Mouse (Mus musculus) Patski (cell line): ENCODE data around the gene Selenov. TPM values are rescaled to one million over a fixed set of nuclear protein-coding genes. Genes with fewer than 3 reads are reported as not detected.

Source experiments
- ATAC-seq: fragments of 100-300 bp; one replicate; pipeline ENCODE4 v1.8.0; 2021
- CTCF ChIA-PET: fragments of 350-600 bp; sonication (Branson Sonifier 250); formaldehyde crosslinking; loops from one replicate; lab custom pipeline; 2022; ENCODE audit warnings: inconsistent platforms; lab: Charles Lee
- POLR2A ChIA-PET: fragments of 350-600 bp; sonication (Branson Sonifier 250); formaldehyde crosslinking; loops from one replicate; lab custom pipeline; 2022; ENCODE audit warnings: antibody characterized with exemption, inconsistent platforms; lab: Charles Lee
- DNase-seq: peaks from one replicate; pipeline ENCODE4 v3.0.0-alpha.2; 2011; ENCODE audit warnings: low read depth, low spot score
- H3K27me3 ChIP-seq: fragments of 371-371 bp; one replicate; pipeline ENCODE4 v1.5.1; 2021
- CTCF ChIP-seq: fragments of 100-300 bp; IDR thresholded peaks from one replicate; pipeline ENCODE4 v1.5.1; 2021
- in situ Hi-C: fragments of 300-500 bp; cut with MboI; formaldehyde crosslinking; loops from 3 replicates; pipeline ENCODE4 v1.11.1; 2018; ENCODE audit warnings: low pct_unique_long_range_greater_than_20kb, mixed read lengths
- polyA plus RNA-seq: library from polyadenylated mRNA; unstranded; gene quantifications from one replicate; pipeline ENCODE4 v1.2.3, GENCODE M21; 2021

Gene Selenov
- polyA plus RNA-seq, 1 experiment from 2014 or later: not detected

GRCm38 (mm10) chr7:28321974-28322720 is 31.2 kb upstream of the Selenov start:
- ChIA-PET POLR2A (interaction anchor here (1.5 kb wide), 1 partner anchor 11 kb away, joined by 3 read pairs; no protein-coding TSS in a partner anchor), CTCF (interaction anchor here (1.7 to 2.1 kb wide), 2 partner anchors 17 to 23 kb away, joined by 7 read pairs; partner anchors contain the start of gene Supt5)
- in situ Hi-C loops: no loop called here
- no peak for DNase-seq
- H3K27me3 ChIP-seq: no peaks in the 10 kb centered on the region
- ATAC-seq: no peak
- TF ChIP-seq CTCF: no peak

- CTCF ChIA-PET: interaction anchor here (1.1 to 1.4 kb wide), 2 partner anchors 15 to 26 kb away, joined by 3 read pairs; no protein-coding TSS in a partner anchor
- TF ChIP-seq CTCF: no peak
- no peaks in the 10 kb centered on the region for H3K27me3 ChIP-seq
- DNase-seq (no peak), ATAC-seq (no peak)
- in situ Hi-C loops: no loop called here
- POLR2A ChIA-PET: no interaction called here
Observed at GRCm38 (mm10) chr7:28318714-28319113, 27.7 kb upstream of the Selenov start.

DNA sequence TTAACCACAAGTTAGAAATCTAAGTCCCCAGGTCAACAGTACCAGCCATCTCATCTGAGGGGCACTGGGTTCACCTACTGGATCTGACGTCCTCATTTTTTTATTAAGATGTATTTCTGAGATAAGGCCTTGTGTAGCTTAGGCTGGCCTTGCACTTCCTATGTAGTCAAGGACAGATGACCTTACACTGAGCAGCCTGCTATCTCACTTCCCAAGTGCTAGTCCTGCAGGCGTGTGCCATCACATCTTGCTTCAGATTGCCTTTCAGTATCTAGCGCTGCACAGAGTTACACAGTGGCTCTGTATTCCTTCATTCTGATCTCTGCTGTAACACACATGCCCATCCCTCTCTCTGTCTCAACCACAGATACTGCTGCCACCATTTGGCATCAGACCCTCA is 27.1 kb upstream of the Selenov start:
- ATAC-seq: no peak
- CTCF ChIA-PET: interaction anchor here (1.4 kb wide), 1 partner anchor 27 kb away, joined by 3 read pairs; no protein-coding TSS in a partner anchor
- in situ Hi-C loops: no loop called here
- no peak for DNase-seq
- POLR2A ChIA-PET: no interaction called here
- no peak for TF ChIP-seq CTCF
- no peaks in the 10 kb centered on the region for H3K27me3 ChIP-seq

DNA sequence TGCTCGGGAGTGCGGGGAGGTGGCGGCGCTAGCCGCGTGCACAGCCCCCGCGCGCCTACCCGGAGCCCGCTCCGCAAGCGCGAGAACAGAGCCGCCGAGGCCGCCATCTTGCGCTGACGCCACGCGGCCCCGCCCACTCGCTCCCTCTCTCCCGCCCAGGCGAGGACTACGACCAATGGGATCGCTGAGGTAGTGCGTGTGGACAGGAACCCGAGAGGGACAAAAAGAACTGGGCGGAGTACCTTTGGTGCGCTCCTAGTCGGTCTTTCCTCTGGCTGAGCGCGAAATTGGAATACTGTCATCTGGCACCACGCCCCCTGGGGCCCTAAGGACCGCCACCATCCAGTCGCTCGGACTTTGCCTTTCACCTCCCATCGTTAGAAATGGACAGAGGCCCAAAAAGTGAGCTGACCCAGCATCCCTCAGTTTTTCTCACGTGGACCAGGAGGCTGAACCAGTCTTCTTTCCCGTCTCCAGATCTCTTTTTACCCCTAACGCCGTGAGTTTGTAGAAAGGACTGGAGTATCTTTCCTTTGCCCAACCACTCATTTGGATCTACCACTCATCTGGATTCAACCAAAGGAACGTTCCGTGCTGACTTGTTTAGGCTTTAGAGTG is 21.0 kb upstream of the Selenov start, which contains the start of gene Timm50:
Timm50 (minus strand) TSS at position 147 of the 618 bp plus-strand sequence.
- POLR2A ChIA-PET: interaction anchor here (0.6 kb wide), 1 partner anchor 515 kb away, joined by 3 read pairs; no protein-coding TSS in a partner anchor
- in situ Hi-C loops: no loop called here
- ATAC-seq: peak; percentile 81
- H3K27me3 ChIP-seq: no peaks in the 10 kb centered on the region
- no peak for TF ChIP-seq CTCF
- CTCF ChIA-PET: no interaction called here
- peak; percentile 77 for DNase-seq

DNA sequence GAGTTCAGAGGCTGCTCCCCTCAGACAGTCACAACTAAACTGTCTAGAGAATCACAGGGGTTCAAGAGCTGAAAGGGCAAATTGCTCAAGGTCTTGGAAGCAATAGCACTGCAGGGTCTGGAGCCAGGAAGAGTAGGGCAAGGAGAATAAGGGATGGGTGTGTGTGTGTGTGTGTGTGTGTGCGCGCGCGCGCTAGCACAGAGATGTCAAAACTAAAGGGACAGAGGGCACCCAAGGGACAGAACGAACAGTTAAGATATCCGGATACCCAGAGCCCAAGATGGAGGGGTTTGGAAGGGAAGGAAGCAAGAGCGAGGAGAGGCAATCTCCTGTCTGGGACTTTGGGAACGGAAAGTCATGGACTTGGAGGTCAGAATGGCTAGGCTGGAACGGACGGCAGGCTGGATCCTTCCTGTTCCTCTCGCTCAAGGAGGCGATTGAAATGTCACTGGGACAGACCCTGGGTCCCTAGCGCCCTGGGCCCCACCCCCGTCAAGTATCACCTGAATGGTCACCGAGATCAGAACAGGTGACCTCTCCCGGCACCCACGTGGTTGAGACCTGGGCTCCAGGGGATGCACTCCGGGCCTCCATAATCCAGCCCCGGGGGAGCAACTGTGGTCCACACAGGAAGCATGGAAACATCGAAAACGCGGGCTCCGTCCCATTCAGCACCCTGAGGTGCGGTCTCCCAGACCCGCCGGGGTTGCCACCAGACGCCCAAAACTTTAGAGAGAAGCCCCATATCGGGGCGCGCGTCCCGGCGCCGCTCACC is 20.4 kb upstream of the Selenov start:
- TF ChIP-seq CTCF: no peak
- ChIA-PET CTCF (interaction anchor here (1.4 kb wide), 1 partner anchor 9 kb away, joined by 5 read pairs; the partner anchor contains the start of gene Dll3), POLR2A (no interaction called here)
- H3K27me3 ChIP-seq: no peaks in the 10 kb centered on the region
- in situ Hi-C loops: no loop called here
- DNase-seq: no peak
- peak; percentile 27 for ATAC-seq

- ChIA-PET CTCF (interaction anchor here (1.4 kb wide), 1 partner anchor 8 kb away, joined by 5 read pairs; the partner anchor contains the start of gene Dll3), POLR2A (no interaction called here)
- no peak for ATAC-seq
- no peak for DNase-seq
- in situ Hi-C loops: no loop called here
- no peak for TF ChIP-seq CTCF
- no peaks in the 10 kb centered on the region for H3K27me3 ChIP-seq
Observed at GRCm38 (mm10) chr7:28309737-28310136, 18.8 kb upstream of the Selenov start.

GRCm38 (mm10) chr7:28306216-28306615 is 15.2 kb upstream of the Selenov start:
- no peak for TF ChIP-seq CTCF
- ATAC-seq (no peak), DNase-seq (no peak)
- no peaks in the 10 kb centered on the region for H3K27me3 ChIP-seq
- ChIA-PET POLR2A (no interaction called here), CTCF (no interaction called here)
- in situ Hi-C loops: no loop called here

GRCm38 (mm10) chr7:28305641-28306040 is 14.7 kb upstream of the Selenov start:
- ChIA-PET CTCF (no interaction called here), POLR2A (no interaction called here)
- ATAC-seq (no peak), DNase-seq (no peak)
- no peak for TF ChIP-seq CTCF
- H3K27me3 ChIP-seq: no peaks in the 10 kb centered on the region
- in situ Hi-C loops: no loop called here

DNA sequence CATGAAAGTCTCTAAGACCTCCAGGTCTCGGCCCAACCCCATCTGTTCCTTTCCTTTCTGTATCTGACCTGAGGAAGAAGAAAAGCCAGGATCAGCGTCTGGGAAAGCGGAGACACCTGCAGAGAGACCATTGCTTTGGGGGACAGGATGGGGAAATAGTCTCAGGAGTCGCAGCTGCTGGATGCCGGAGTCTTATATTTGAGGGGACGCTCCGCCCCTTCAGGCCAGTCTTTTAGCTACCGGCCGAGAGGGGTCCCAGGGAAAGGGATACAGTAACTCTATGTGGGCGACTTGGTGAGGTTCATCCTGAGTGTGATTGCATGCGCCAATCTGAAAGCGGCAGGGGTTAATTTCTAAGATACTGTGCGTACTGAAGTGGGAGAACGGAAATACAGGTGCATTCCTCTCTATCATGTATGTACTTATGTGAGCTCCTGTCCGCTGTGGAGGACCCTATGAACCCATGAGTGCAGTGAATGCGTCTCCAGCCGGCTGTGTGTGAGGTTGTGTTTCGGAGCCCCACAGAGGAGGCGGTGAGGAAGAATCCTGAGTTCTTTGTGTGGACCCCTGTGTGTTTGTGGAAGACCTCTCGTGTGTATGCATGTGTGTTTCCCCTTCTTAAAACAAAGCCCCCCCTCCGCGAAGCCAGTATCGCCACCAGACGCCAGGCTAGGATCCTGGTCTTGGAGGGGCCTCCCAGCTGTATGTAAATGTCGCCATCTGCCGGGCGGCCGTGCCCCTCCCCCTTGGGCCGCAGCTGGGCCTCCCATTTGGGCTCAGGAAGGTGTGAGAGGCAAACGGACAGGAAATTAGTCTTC is 10.8 kb upstream of the Selenov start, which contains the start of gene Dll3:
Dll3 (minus strand) TSS at position 623 of the 818 bp plus-strand sequence.
- ATAC-seq (no peak), DNase-seq (no peak)
- ChIA-PET CTCF (interaction anchor here (1.4 to 1.5 kb wide), 2 partner anchors 9 kb away, joined by 5 read pairs; no protein-coding TSS in a partner anchor), POLR2A (no interaction called here)
- no peaks in the 10 kb centered on the region for H3K27me3 ChIP-seq
- in situ Hi-C loops: loop anchor here (5.0 kb wide), 1 partner anchor 155 kb away; no protein-coding TSS in a partner anchor
- TF ChIP-seq CTCF: no peak
